Mouse (Mus musculus) megakaryocyte-erythroid progenitor cell, adult 5-6 weeks (primary cell): Measurements from ENCODE around the gene Pitpnm1. TPM values are rescaled to one million over a fixed set of nuclear protein-coding genes. Genes with fewer than 3 reads are reported as not detected.

ENCODE experiments used
- ATAC-seq: replicated peaks from 2 replicates; pipeline ENCODE4 v1.8.0; 2016; ENCODE audit warnings: mild to moderate bottlenecking, inconsistent platforms; ENCODE audit not compliant: severe bottlenecking, poor library complexity, low FRiP score, low TSS enrichment
- total RNA-seq, 2 experiments: library from RNA; stranded (forward) in 1 of 2; stranded (reverse) in 1 of 2; fragments of 200-1000, 215-1000 nt in 1 of 2; fragments of >200 nt in 1 of 2; fragmentation: Nextera tagmentation in 1 of 2; gene quantifications; 2 replicates each; pipeline ENCODE4 v1.2.3; 2014 to 2017

Pitpnm1 gene
- total RNA-seq, 2 experiments from 2014 or later = 7.7 to 42.3 TPM

- ATAC-seq = no peak
Measured at GRCm38 (mm10) chr19:4148819-4149218, 49.0 kb downstream of the Pitpnm1 start.

DNA sequence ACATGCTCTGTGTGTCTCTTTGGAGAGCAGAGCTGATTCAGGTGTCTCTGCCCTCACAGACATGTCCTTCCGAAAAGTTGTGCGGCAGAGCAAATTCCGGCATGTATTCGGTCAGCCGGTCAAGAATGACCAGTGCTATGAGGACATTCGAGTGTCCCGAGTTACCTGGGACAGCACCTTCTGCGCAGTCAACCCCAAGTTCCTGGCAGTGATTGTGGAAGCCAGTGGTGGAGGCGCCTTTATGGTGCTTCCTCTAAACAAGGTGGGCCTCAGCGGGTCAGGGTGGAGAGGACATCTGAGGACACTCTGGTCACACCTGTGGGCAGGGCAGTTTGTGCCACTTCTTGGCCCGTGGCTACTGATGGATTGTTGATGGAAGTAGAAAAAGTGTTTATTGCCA is 49.5 kb downstream of the Pitpnm1 start:
- no peak for ATAC-seq

DNA sequence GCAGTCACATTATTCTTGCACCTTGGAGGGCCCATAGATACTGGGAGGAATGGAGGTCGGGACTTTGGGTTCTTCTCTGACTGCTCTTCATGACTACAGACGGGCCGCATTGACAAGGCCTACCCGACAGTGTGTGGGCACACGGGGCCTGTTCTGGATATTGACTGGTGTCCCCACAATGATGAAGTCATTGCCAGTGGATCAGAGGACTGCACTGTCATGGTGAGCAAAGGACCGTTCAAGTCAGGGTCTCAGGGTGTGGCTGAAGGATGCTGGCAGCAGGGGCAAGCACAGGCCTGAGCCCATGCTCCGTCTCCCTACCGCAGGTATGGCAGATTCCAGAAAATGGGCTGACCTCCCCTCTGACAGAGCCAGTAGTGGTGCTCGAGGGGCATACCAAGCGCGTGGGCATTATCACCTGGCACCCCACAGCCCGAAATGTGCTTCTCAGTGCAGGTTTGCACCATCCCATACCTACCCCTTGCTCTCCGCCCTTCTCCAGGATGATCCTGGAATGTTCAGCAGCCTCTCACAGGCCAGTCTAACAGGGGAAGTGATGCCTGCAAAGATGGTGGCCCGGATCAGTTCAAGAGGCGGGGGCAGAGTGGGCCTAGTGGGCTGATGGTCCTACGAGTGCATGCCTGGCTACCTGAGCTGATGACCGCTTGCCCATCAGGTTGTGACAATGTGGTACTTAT is 50.1 kb downstream of the Pitpnm1 start:
- no peak for ATAC-seq

DNA sequence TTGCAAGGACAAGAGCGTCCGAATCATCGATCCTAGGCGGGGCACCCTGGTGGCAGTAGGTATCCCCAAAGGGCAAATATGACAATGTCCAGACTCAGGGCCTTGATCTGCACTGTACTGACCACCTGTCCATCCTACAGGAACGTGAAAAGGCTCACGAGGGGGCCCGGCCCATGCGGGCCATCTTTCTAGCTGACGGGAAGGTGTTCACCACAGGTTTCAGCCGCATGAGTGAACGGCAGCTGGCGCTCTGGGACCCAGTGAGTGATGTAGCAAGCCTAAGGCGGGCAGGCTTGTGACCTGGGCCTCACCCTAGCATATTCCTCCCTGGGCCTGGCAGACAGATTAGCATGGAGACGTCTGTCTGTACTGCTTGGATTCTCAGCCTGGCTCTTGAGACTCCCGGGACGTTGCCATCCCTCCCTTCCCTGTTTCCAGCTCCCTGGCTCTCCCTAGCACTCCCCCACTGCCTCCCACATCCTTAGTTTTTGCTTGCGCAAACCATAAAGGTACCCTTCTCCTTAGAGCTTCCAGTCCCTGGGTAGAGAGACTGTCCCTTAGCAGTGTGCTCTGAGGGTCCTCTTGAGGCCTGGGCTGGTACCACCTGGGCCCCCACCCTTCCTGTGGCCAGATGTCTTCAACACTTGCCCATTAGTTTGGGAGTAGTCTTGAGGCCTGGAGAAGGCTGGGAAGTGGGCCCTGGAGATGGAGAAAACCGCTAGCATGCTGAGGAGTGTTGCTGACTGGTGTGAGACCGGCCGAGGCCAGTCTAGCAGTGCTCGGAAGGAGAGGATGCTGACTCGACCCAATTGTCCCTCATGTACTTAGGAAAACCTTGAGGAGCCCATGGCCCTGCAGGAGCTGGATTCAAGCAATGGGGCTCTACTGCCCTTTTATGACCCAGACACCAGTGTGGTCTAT is 51.0 kb downstream of the Pitpnm1 start:
- ATAC-seq = no peak

- ATAC-seq = no peak
Measured at GRCm38 (mm10) chr19:4151488-4151860, 51.7 kb downstream of the Pitpnm1 start.

GRCm38 (mm10) chr19:4151898-4152297 is 52.1 kb downstream of the Pitpnm1 start:
- ATAC-seq = no peak

- no peak for ATAC-seq
Measured at GRCm38 (mm10) chr19:4152445-4153231, 52.8 kb downstream of the Pitpnm1 start.

- no peak for ATAC-seq
Measured at GRCm38 (mm10) chr19:4153232-4153654, 53.4 kb downstream of the Pitpnm1 start, which contains the start of gene Ptprcap. Ptprcap (plus strand) TSS chr19:4153604.

DNA sequence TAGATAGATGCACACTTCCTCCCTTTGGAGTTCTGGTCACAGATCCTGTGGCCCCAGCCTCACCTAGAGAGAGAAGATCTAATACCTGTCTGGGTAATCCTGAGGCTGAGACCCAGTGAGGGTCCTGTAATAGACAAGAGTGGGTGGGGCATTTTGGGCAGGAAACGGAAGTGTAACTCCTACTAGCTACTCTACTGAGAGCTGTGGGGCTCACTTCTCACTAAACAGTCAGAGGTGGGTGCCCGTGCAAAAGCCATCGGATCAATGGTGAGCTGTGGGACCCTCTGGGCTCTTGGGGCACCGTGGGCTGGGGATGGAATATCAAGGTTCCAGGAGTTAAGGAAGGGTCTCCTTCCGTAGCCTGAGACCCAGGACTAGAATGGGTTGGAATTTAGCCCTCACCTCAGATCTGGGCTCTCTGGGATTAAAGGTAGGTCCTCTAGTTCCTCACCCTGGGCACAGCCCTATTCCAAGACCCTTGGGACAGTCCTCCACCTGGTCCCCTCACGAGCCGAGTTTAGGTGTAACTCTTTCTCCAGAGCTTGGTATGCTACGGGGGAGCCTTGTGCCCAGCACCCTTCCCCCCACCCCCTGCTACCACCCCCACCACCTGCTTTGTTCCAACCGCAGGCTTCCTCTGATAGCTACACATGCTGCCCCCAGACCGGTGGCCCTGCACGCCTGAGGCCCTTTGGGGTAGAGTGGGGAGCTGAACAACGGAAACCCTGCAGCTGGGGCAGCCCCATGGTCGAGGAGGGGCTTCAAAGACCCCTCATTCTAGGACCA is 54.8 kb downstream of the Pitpnm1 start:
- ATAC-seq = no peak

GRCm38 (mm10) chr19:4155223-4156072 is 55.6 kb downstream of the Pitpnm1 start:
- ATAC-seq = peak; percentile 32

GRCm38 (mm10) chr19:4156073-4156579 is 56.3 kb downstream of the Pitpnm1 start:
- ATAC-seq = 0 out of 2 replicates have a peak, but pooled peaks have one; percentile 5

DNA sequence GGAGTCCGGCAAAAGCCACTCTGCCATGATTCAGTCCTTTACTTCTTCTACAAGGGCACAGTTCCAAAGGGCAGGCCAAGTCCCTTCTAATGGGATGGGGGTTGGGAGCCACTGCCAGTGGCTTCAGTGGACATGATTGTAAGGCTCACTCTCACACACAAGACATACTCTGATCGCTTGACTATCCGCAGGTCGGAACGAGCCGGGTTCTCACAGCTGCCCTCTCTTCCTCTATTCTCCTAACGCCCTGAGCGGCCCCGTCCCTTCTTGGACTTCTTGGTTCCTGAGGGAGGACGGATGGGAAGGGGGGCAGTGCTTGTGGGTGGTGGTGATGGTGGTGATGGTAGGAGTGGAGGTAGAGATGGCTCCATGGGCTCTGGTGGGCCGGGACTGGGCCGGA is 57.0 kb downstream of the Pitpnm1 start:
- no peak for ATAC-seq

GRCm38 (mm10) chr19:4159049-4159448 is 59.3 kb downstream of the Pitpnm1 start:
- no peak for ATAC-seq

GRCm38 (mm10) chr19:4162646-4163542 is 63.1 kb downstream of the Pitpnm1 start, which contains the start of gene Rps6kb2:
Rps6kb2 (minus strand) TSS chr19:4163354.
- ATAC-seq = peak; percentile 79

DNA sequence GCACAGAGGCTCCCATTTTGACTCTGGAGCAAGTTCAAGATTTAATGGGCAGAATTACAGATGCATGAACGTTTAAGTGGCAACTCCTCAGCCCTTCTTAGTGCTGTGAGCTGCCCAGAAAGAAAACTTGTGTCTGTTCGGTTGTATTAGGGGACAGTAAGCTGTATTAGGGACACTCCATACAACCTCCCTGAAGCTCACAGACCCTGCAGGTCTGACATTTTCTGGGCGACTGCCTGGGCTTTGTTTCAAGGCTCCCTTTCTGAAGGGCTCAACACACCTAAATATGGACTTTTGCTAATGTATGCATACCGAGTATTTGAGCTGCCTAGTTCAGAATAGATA is 63.7 kb downstream of the Pitpnm1 start:
- ATAC-seq = 0 out of 2 replicates have a peak, but pooled peaks have one; percentile 0
